Mouse (Mus musculus): ENCODE data around the gene Duxf3. TPM values are rescaled to one million over a fixed set of nuclear protein-coding genes. Genes with fewer than 3 reads are reported as not detected.
"Not testable (repeated sequence)": the region's sequence is repeated elsewhere in the genome, so short reads cannot be mapped to it uniquely, and the experiment has no call there.

The Duxf3 gene
- total RNA-seq, 1 experiment from 2014 or later, result not detected

GRCm38 (mm10) chr10:58224827-58225785 is 7.4 kb downstream of the Duxf3 start, which contains the start of gene AW822073:
Gene AW822073, minus strand, starts transcription at chr10:58224930.
- not testable (repeated sequence) for ATAC-seq (replicated peaks; ENCODE audit: insufficient number of reproducible peaks, low FRiP score, low TSS enrichment, poor library complexity, severe bottlenecking)

GRCm38 (mm10) chr10:58223972-58224805 is 8.3 kb downstream of the Duxf3 start:
- ATAC-seq (replicated peaks; ENCODE audit: insufficient number of reproducible peaks, low FRiP score, low TSS enrichment, poor library complexity, severe bottlenecking), result not testable (repeated sequence)

GRCm38 (mm10) chr10:58223161-58223560 is 9.3 kb downstream of the Duxf3 start:
- not testable (repeated sequence) for ATAC-seq (replicated peaks; ENCODE audit: insufficient number of reproducible peaks, low FRiP score, low TSS enrichment, poor library complexity, severe bottlenecking)

GRCm38 (mm10) chr10:58221571-58221970 is 10.9 kb downstream of the Duxf3 start:
- not testable (repeated sequence) for ATAC-seq (replicated peaks; ENCODE audit: insufficient number of reproducible peaks, low FRiP score, low TSS enrichment, poor library complexity, severe bottlenecking)

GRCm38 (mm10) chr10:58220726-58221125 is 11.7 kb downstream of the Duxf3 start:
- no peak for ATAC-seq (replicated peaks; ENCODE audit: insufficient number of reproducible peaks, low FRiP score, low TSS enrichment, poor library complexity, severe bottlenecking)

GRCm38 (mm10) chr10:58217366-58217765 is 15.1 kb downstream of the Duxf3 start:
- no peak for ATAC-seq (replicated peaks; ENCODE audit: insufficient number of reproducible peaks, low FRiP score, low TSS enrichment, poor library complexity, severe bottlenecking)

GRCm38 (mm10) chr10:58215353-58215752 is 17.1 kb downstream of the Duxf3 start:
- no peak for ATAC-seq (replicated peaks; ENCODE audit: insufficient number of reproducible peaks, low FRiP score, low TSS enrichment, poor library complexity, severe bottlenecking)

GRCm38 (mm10) chr10:58214934-58215333 is 17.5 kb downstream of the Duxf3 start:
- no peak for ATAC-seq (replicated peaks; ENCODE audit: insufficient number of reproducible peaks, low FRiP score, low TSS enrichment, poor library complexity, severe bottlenecking)

- no peak for ATAC-seq (replicated peaks; ENCODE audit: insufficient number of reproducible peaks, low FRiP score, low TSS enrichment, poor library complexity, severe bottlenecking)
Measured at GRCm38 (mm10) chr10:58214497-58214896, 18.0 kb downstream of the Duxf3 start.

- ATAC-seq (replicated peaks; ENCODE audit: insufficient number of reproducible peaks, low FRiP score, low TSS enrichment, poor library complexity, severe bottlenecking), result no peak
Measured at GRCm38 (mm10) chr10:58212230-58212629, 20.2 kb downstream of the Duxf3 start.

- no peak for ATAC-seq (replicated peaks; ENCODE audit: insufficient number of reproducible peaks, low FRiP score, low TSS enrichment, poor library complexity, severe bottlenecking)
Measured at GRCm38 (mm10) chr10:58211213-58211612, 21.3 kb downstream of the Duxf3 start.

- no peak for ATAC-seq (replicated peaks; ENCODE audit: insufficient number of reproducible peaks, low FRiP score, low TSS enrichment, poor library complexity, severe bottlenecking)
Measured at GRCm38 (mm10) chr10:58210514-58210913, 22.0 kb downstream of the Duxf3 start.

GRCm38 (mm10) chr10:58209710-58210467 is 22.6 kb downstream of the Duxf3 start:
- ATAC-seq (replicated peaks; ENCODE audit: insufficient number of reproducible peaks, low FRiP score, low TSS enrichment, poor library complexity, severe bottlenecking), result no peak

GRCm38 (mm10) chr10:58206639-58207404 is 25.7 kb downstream of the Duxf3 start:
- ATAC-seq (replicated peaks; ENCODE audit: insufficient number of reproducible peaks, low FRiP score, low TSS enrichment, poor library complexity, severe bottlenecking), result no peak

GRCm38 (mm10) chr10:58205986-58206385 is 26.5 kb downstream of the Duxf3 start:
- ATAC-seq (replicated peaks; ENCODE audit: insufficient number of reproducible peaks, low FRiP score, low TSS enrichment, poor library complexity, severe bottlenecking), result no peak
